In genomic region chrX:36901655-36902054, GRCm38 (mm10) we compare ENCODE assay signal across 10 mouse cellular contexts. TPM values are rescaled to one million over a fixed set of nuclear protein-coding genes. Genes with fewer than 3 reads are reported as not detected.
DNase-seq lines count a peak whose midpoint lies in the region; ATAC-seq and TF ChIP-seq lines count a peak whose summit lies in the region.
"Had no signal": no experiment of that assay in that cellular context is flagged by ENCODE, and none has a peak within 500 bp of the region (broad histone marks: within the 10 kb centered on the region; RNA-seq: fewer than 3 reads in every experiment).

No protein-coding gene starts in this region.

- ATAC-seq in neural tube, embryonic 11.5 days (ENCODE audit: insufficient read depth, low FRiP score, low TSS enrichment), result no peak
- no peak for ATAC-seq in limb, embryonic 13.5 days (ENCODE audit: low FRiP score, low read depth)
- ATAC-seq in stomach, embryonic 16.5 days (ENCODE audit: insufficient read depth, low FRiP score), result no peak

- peak overlapping the region; percentile 68 for H3K9ac ChIP-seq in neural tube, embryonic 11.5 days (ENCODE audit: low read length)
- H3K9ac ChIP-seq in limb, embryonic 13.5 days, result peak overlapping the region; percentile 69; the same call in 1 of the 2 replicates
- H3K9ac ChIP-seq in stomach, embryonic 16.5 days (ENCODE audit: low read length), result peak overlapping the region; percentile 75; the same call in 1 of the 2 replicates

- 3% methylated on average over 3 of the region's 3 CpGs for WGBS in cerebellum, adult 2 months
- WGBS in neural tube, embryonic 11.5 days, result 35% methylated on average over 3 of the region's 3 CpGs
- 36% methylated on average over 3 of the region's 3 CpGs for WGBS in limb, embryonic 13.5 days
- 36% methylated on average over 3 of the region's 3 CpGs for WGBS in stomach, embryonic 16.5 days

- H3K27ac ChIP-seq in cerebellum, adult 2 months (ENCODE audit: insufficient read depth, low read length), result no peak overlapping the region
- no peak overlapping the region for H3K27ac ChIP-seq in neural tube, embryonic 11.5 days (ENCODE audit: low read depth, low read length)
- H3K27ac ChIP-seq in limb, embryonic 13.5 days, result no peak overlapping the region
- no peak overlapping the region for H3K27ac ChIP-seq in stomach, embryonic 16.5 days (ENCODE audit: low read length)

- peak overlapping the region; percentile 51 for H3K4me2 ChIP-seq in neural tube, embryonic 11.5 days (ENCODE audit: low read depth)
- peak overlapping the region; percentile 72 for H3K4me2 ChIP-seq in limb, embryonic 13.5 days (replicated peaks)
- H3K4me2 ChIP-seq in stomach, embryonic 16.5 days (ENCODE audit: low read depth, low read length), result peak overlapping the region; percentile 68

- TF ChIP-seq POLR2A in cerebellum, adult 2 months (IDR thresholded peaks at IDR 0.05; ENCODE audit: borderline replicate concordance, insufficient read depth, low read length), result no peak

- H3K27me3 ChIP-seq in cerebellum, adult 2 months (ENCODE audit: control insufficient read depth, insufficient read depth, low read length), result no peaks in the 10 kb centered on the region
- no peaks in the 10 kb centered on the region for H3K27me3 ChIP-seq in neural tube, embryonic 11.5 days (ENCODE audit: control insufficient read depth, insufficient read depth, low read length)
- no peaks in the 10 kb centered on the region for H3K27me3 ChIP-seq in limb, embryonic 13.5 days
- H3K27me3 ChIP-seq in stomach, embryonic 16.5 days (ENCODE audit: control insufficient read depth, insufficient read depth, low read length), result no peaks in the 10 kb centered on the region

- H3K9me3 ChIP-seq in neural tube, embryonic 11.5 days (ENCODE audit: control insufficient read depth, low read length), result no peaks in the 10 kb centered on the region
- H3K9me3 ChIP-seq in limb, embryonic 13.5 days, result no peaks in the 10 kb centered on the region
- H3K9me3 ChIP-seq in stomach, embryonic 16.5 days (replicated peaks; ENCODE audit: control insufficient read depth, low read length), result no peaks in the 10 kb centered on the region

- H3K4me3 ChIP-seq in cerebellum, adult 2 months (replicated peaks; ENCODE audit: insufficient read depth, low read depth, low read length), result peak overlapping the region; percentile 98
- peak overlapping the region; percentile 52 for H3K4me3 ChIP-seq in neural tube, embryonic 11.5 days (ENCODE audit: low read depth, low read length)
- peak overlapping the region; percentile 56 for H3K4me3 ChIP-seq in limb, embryonic 13.5 days
- peak overlapping the region; percentile 60 for H3K4me3 ChIP-seq in stomach, embryonic 16.5 days (replicated peaks; ENCODE audit: low read length)

- no peak for DNase-seq in cerebellum, adult 2 months
- DNase-seq in cerebellum, postnatal 25 days, result no peak
- DNase-seq in neural tube, embryonic 11.5 days (ENCODE audit: low spot score), result no peak
- no peak for DNase-seq in neural tube, embryonic 10.5 days (ENCODE audit: extremely low spot score, low spot score)
- DNase-seq in adrenal gland, adult 18-20 months (ENCODE audit: low spot score in 2 of 2), result no peak
- DNase-seq in frontal cortex, adult 2 months (ENCODE audit: extremely low spot score in 1 of 2, low spot score in 1 of 2), result no peak
- DNase-seq: adrenal gland, postnatal 36 days; gastrocnemius, postnatal 36 days had no signal

- H3K36me3 ChIP-seq in neural tube, embryonic 11.5 days (ENCODE audit: control insufficient read depth, insufficient read depth, low read length), result no peaks in the 10 kb centered on the region
- no peaks in the 10 kb centered on the region for H3K36me3 ChIP-seq in limb, embryonic 13.5 days
- no peaks in the 10 kb centered on the region for H3K36me3 ChIP-seq in stomach, embryonic 16.5 days (ENCODE audit: control insufficient read depth, insufficient read depth, low read length)

- no peak for TF ChIP-seq CTCF in cerebellum, adult 2 months (IDR thresholded peaks at IDR 0.05; ENCODE audit: borderline replicate concordance, insufficient read depth, low read depth, low read length)

- no peaks in the 10 kb centered on the region for H3K4me1 ChIP-seq in cerebellum, adult 2 months (ENCODE audit: control insufficient read depth, insufficient read depth, low read length)
- H3K4me1 ChIP-seq in neural tube, embryonic 11.5 days (ENCODE audit: control insufficient read depth, insufficient read depth, low read length), result no peaks in the 10 kb centered on the region
- H3K4me1 ChIP-seq in limb, embryonic 13.5 days, result 0 out of 2 replicates have a peak, but pooled peaks cover 3% of the 10 kb centered on the region
- no peaks in the 10 kb centered on the region for H3K4me1 ChIP-seq in stomach, embryonic 16.5 days (ENCODE audit: control insufficient read depth, insufficient read depth, low read length)

RNA-seq across cellular contexts. Expression of gene Nkrf, which starts 1.0 kb away (rescaled TPM):
- polyA plus RNA-seq in cerebellum, adult 2 months (2012; rRNA removed), result 21.4 and 24.3 TPM in 2 replicates
- 7.1 and 7.8 TPM in 2 replicates for polyA plus RNA-seq in neural tube, embryonic 11.5 days (2014; fragmentation: Nextera tagmentation; extraction: Ambion mirVana)
- 1.5 TPM in 2 replicates for polyA plus RNA-seq in limb, embryonic 13.5 days (2015; fragmentation: Nextera tagmentation; extraction: Ambion mirVana)
- 1.2 and 1.3 TPM in 2 replicates for polyA plus RNA-seq in stomach, embryonic 16.5 days (2015; fragmentation: Nextera tagmentation; extraction: Ambion mirVana)
- 10 to 100 TPM; 11.8 to 13.4 TPM for total RNA-seq in adrenal gland, adult 18-20 months (2021)
- polyA plus RNA-seq in frontal cortex, adult 2 months (2012; rRNA removed), result 17.9 and 19.8 TPM in 2 replicates

RNA-seq across cellular contexts. Expression of gene C330007P06Rik, which starts 27.7 kb away (rescaled TPM):
- polyA plus RNA-seq in cerebellum, adult 2 months (2012; rRNA removed), result 28.8 and 30.2 TPM in 2 replicates
- 37.4 and 39.3 TPM in 2 replicates for polyA plus RNA-seq in neural tube, embryonic 11.5 days (2014; fragmentation: Nextera tagmentation; extraction: Ambion mirVana)
- polyA plus RNA-seq in limb, embryonic 13.5 days (2015; fragmentation: Nextera tagmentation; extraction: Ambion mirVana), result 33.8 and 34.3 TPM in 2 replicates
- polyA plus RNA-seq in stomach, embryonic 16.5 days (2015; fragmentation: Nextera tagmentation; extraction: Ambion mirVana), result 30.3 and 31.3 TPM in 2 replicates
- total RNA-seq in adrenal gland, adult 18-20 months (2021), result 10 to 100 TPM; 48.6 to 50.9 TPM
- polyA plus RNA-seq in frontal cortex, adult 2 months (2012; rRNA removed), result 26.7 and 29.0 TPM in 2 replicates

RNA-seq across cellular contexts. Expression of gene Ube2a, which starts 28.0 kb away (rescaled TPM):
- 39.8 and 41.1 TPM in 2 replicates for polyA plus RNA-seq in cerebellum, adult 2 months (2012; rRNA removed)
- 128 and 138 TPM in 2 replicates for polyA plus RNA-seq in neural tube, embryonic 11.5 days (2014; fragmentation: Nextera tagmentation; extraction: Ambion mirVana)
- 123 TPM in 2 replicates for polyA plus RNA-seq in limb, embryonic 13.5 days (2015; fragmentation: Nextera tagmentation; extraction: Ambion mirVana)
- polyA plus RNA-seq in stomach, embryonic 16.5 days (2015; fragmentation: Nextera tagmentation; extraction: Ambion mirVana), result 105 and 107 TPM in 2 replicates
- 10 to 100 TPM; 57.3 to 74.1 TPM for total RNA-seq in adrenal gland, adult 18-20 months (2021)
- polyA plus RNA-seq in frontal cortex, adult 2 months (2012; rRNA removed), result 42.8 and 48.8 TPM in 2 replicates
